Mouse (Mus musculus): ENCODE measurements around the gene Dcaf1.

GRCm38 (mm10) chr9:106884996-106885900 lies 63.6 kb downstream of the Dcaf1 start:
- TF ChIP-seq CHD2 (IDR thresholded peaks at IDR 0.05; ENCODE audit: low read depth, low read length) (no peak), ZC3H11A (IDR thresholded peaks at IDR 0.05; ENCODE audit: borderline replicate concordance, low read depth, low read length) (no peak)
